Mouse (Mus musculus) neural tube, embryonic 11.5 days (tissue): ENCODE measurements around the gene Zfp747. TPM values are rescaled to one million over a fixed set of nuclear protein-coding genes. Genes with fewer than 3 reads are reported as not detected.
"Not testable (repeated sequence)": the region's sequence is repeated elsewhere in the genome, so short reads cannot be mapped to it uniquely, and the experiment has no call there.

ENCODE experiments used
- ATAC-seq: fragments of 200-750 bp; cut with Nextera tagmentation; 2 replicates; pipeline ENCODE4 v1.8.0; 2017; ENCODE audit warnings: moderate number of reproducible peaks, mild to moderate bottlenecking, moderate TSS enrichment, moderate library complexity; ENCODE audit not compliant: insufficient read depth, low FRiP score, low TSS enrichment
- DNase-seq: peaks from one replicate; pipeline ENCODE4 v3.0.0-alpha.2; 2015; ENCODE audit warnings: low spot score
- H3K27ac ChIP-seq: fragments of 300-500 bp; sonication (generic); 2 replicates; pipeline ENCODE4 v1.5.1; 2014; ENCODE audit warnings: low read depth, mild to moderate bottlenecking, low read length
- H3K27me3 ChIP-seq: fragments of 300-500 bp; sonication (generic); 2 replicates; pipeline ENCODE4 v1.6.1; 2014; ENCODE audit warnings: mild to moderate bottlenecking, low read length, mixed read lengths; ENCODE audit not compliant: control insufficient read depth, insufficient read depth
- H3K36me3 ChIP-seq: fragments of 300-500 bp; sonication (generic); 2 replicates; pipeline ENCODE4 v1.6.1; 2014; ENCODE audit warnings: mild to moderate bottlenecking, low read length, moderate library complexity, mixed read lengths; ENCODE audit not compliant: control insufficient read depth, insufficient read depth
- H3K4me1 ChIP-seq: fragments of 300-500 bp; sonication (generic); 2 replicates; pipeline ENCODE4 v1.6.1; 2014; ENCODE audit warnings: low read length, mixed read lengths; ENCODE audit not compliant: control insufficient read depth, insufficient read depth
- H3K4me2 ChIP-seq: fragments of 300-500 bp; sonication (generic); 2 replicates; pipeline ENCODE4 v1.6.1; 2014; ENCODE audit warnings: low read depth, mild to moderate bottlenecking, moderate library complexity
- H3K4me3 ChIP-seq: fragments of 300-500 bp; sonication (generic); 2 replicates; pipeline ENCODE4 v1.5.1; 2014; ENCODE audit warnings: low read depth, low read length
- H3K9ac ChIP-seq: fragments of 300-500 bp; sonication (generic); 2 replicates; pipeline ENCODE4 v1.6.1; 2014; ENCODE audit warnings: mild to moderate bottlenecking, low read length
- H3K9me3 ChIP-seq: fragments of 300-500 bp; sonication (generic); 2 replicates; pipeline ENCODE4 v1.6.1; 2016; ENCODE audit warnings: low read length; ENCODE audit not compliant: control insufficient read depth
- whole genome bisulfite sequencing: fragments of 180-500 bp; shearing (Covaris S2); extraction: QIAGEN DNeasy Blood & Tissue Kit; methylation state at CpG from one replicate; pipeline ENCODE4 v1.1.7; 2014; 5-methylcytosine and 5-hydroxymethylcytosine counted together
- polyA plus RNA-seq: library from polyadenylated mRNA; unstranded; fragments of >200 nt; fragmentation: Nextera tagmentation; extraction: Ambion mirVana; gene quantifications from 2 replicates; pipeline ENCODE4 v1.2.1, GENCODE M21; 2014

Gene Zfp747
- polyA plus RNA-seq, 1 experiment from 2014 or later: 9.4 TPM

- H3K36me3 ChIP-seq, H3K4me3 ChIP-seq, H3K27ac ChIP-seq, H3K27me3 ChIP-seq, ATAC-seq, H3K9me3 ChIP-seq, H3K4me1 ChIP-seq, H3K9ac ChIP-seq: not testable (repeated sequence)
- peak overlapping the region; percentile 30 for H3K4me2 ChIP-seq
- peak; percentile 14 for DNase-seq
- WGBS: 26% methylated on average over 13 of the region's 13 CpGs
These were observed 13.4 kb downstream of the Zfp747 start for GRCm38 (mm10) chr7:127362418-127362817.

- no peak overlapping the region for H3K27ac ChIP-seq
- DNase-seq: no peak
- H3K9ac ChIP-seq: no peak overlapping the region
- H3K4me1 ChIP-seq: no peaks in the 10 kb centered on the region
- H3K36me3 ChIP-seq: no peaks in the 10 kb centered on the region
- WGBS: 69% methylated on average over 13 of the region's 13 CpGs
- H3K9me3 ChIP-seq: no peaks in the 10 kb centered on the region
- no peak overlapping the region for H3K4me3 ChIP-seq
- no peak for ATAC-seq
- peaks cover 5% of the 10 kb centered on the region; the same call in 1 of the 2 replicates for H3K27me3 ChIP-seq
- H3K4me2 ChIP-seq: no peak overlapping the region
These were observed 14.4 kb downstream of the Zfp747 start for GRCm38 (mm10) chr7:127361449-127361848.

- no peaks in the 10 kb centered on the region for H3K9me3 ChIP-seq
- H3K4me1 ChIP-seq: no peaks in the 10 kb centered on the region
- H3K4me3 ChIP-seq: no peak overlapping the region
- DNase-seq: no peak
- no peaks in the 10 kb centered on the region for H3K36me3 ChIP-seq
- peaks cover 5% of the 10 kb centered on the region; the same call in 1 of the 2 replicates for H3K27me3 ChIP-seq
- WGBS: 81% methylated on average over 4 of the region's 4 CpGs
- no peak overlapping the region for H3K27ac ChIP-seq
- no peak overlapping the region for H3K9ac ChIP-seq
- H3K4me2 ChIP-seq: no peak overlapping the region
- ATAC-seq: no peak
These were observed 15.6 kb downstream of the Zfp747 start for GRCm38 (mm10) chr7:127360265-127360664.

DNA sequence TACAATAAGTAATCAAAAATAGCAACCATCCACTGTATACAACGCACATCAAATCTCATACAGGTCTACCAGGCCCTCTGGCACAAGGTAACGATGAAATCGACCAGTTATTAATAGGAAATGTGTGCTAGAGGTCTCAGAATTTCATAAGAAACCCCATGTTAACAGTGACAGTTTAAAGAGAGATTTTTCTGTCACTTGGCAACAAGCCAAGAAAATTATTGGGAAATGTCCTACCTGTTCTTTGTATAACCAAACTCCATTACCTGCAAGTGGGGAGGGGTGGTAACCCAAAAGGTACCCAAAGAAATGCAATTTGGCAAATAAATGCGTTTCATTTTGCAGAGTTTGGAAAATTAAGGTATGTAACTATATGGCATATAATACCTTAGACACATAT is 17.4 kb downstream of the Zfp747 start:
- Histone ChIP-seq H3K9ac (no peak overlapping the region), H3K27ac (no peak overlapping the region), H3K36me3 (no peaks in the 10 kb centered on the region), H3K4me1 (no peaks in the 10 kb centered on the region), H3K4me3 (no peak overlapping the region), H3K27me3 (peaks cover under 1% of the 10 kb centered on the region; the same call in 1 of the 2 replicates), H3K4me2 (no peak overlapping the region), H3K9me3 (no peaks in the 10 kb centered on the region)
- no peak for DNase-seq
- WGBS: 76% methylated on average over 4 of the region's 4 CpGs
- ATAC-seq: no peak

GRCm38 (mm10) chr7:127357871-127358270 is 18.0 kb downstream of the Zfp747 start:
- 73% methylated on average over 2 of the region's 2 CpGs for WGBS

GRCm38 (mm10) chr7:127355796-127356195 is 20.1 kb downstream of the Zfp747 start:
- DNase-seq: no peak
- ATAC-seq: no peak
- Histone ChIP-seq H3K4me2 (no peak overlapping the region), H3K36me3 (no peaks in the 10 kb centered on the region), H3K9ac (no peak overlapping the region), H3K9me3 (no peaks in the 10 kb centered on the region), H3K27me3 (no peaks in the 10 kb centered on the region), H3K4me3 (no peak overlapping the region), H3K27ac (no peak overlapping the region), H3K4me1 (no peaks in the 10 kb centered on the region)
- WGBS: 63% methylated on average over 3 of the region's 3 CpGs

More at GRCm38 (mm10) chr7:127357871-127358270, 18.0 kb downstream of the Zfp747 start:
- Histone ChIP-seq H3K9me3 (no peaks in the 10 kb centered on the region), H3K36me3 (no peaks in the 10 kb centered on the region), H3K4me2 (no peak overlapping the region), H3K9ac (no peak overlapping the region), H3K27ac (no peak overlapping the region), H3K4me1 (no peaks in the 10 kb centered on the region), H3K27me3 (no peaks in the 10 kb centered on the region), H3K4me3 (no peak overlapping the region)
- ATAC-seq: no peak
- no peak for DNase-seq

GRCm38 (mm10) chr7:127351230-127352004 is 24.4 kb downstream of the Zfp747 start:
- Histone ChIP-seq H3K4me2 (no peak overlapping the region), H3K4me1 (no peaks in the 10 kb centered on the region), H3K36me3 (no peaks in the 10 kb centered on the region), H3K4me3 (no peak overlapping the region), H3K9ac (no peak overlapping the region), H3K27me3 (no peaks in the 10 kb centered on the region), H3K9me3 (no peaks in the 10 kb centered on the region), H3K27ac (no peak overlapping the region)
- DNase-seq: no peak
- 92% methylated on average over 5 of the region's 5 CpGs for WGBS
- no peak for ATAC-seq

- no peak overlapping the region for H3K9ac ChIP-seq
These were observed 29.2 kb downstream of the Zfp747 start for GRCm38 (mm10) chr7:127346676-127347075.

More at GRCm38 (mm10) chr7:127346676-127347075, 29.2 kb downstream of the Zfp747 start:
- peaks cover 5% of the 10 kb centered on the region; the same call in 1 of the 2 replicates for H3K4me1 ChIP-seq
- H3K36me3 ChIP-seq: peaks cover 3% of the 10 kb centered on the region; the same call in 1 of the 2 replicates
- H3K9me3 ChIP-seq: no peaks in the 10 kb centered on the region
- WGBS: 13% methylated on average over 8 of the region's 8 CpGs
- no peak overlapping the region for H3K27ac ChIP-seq
- ATAC-seq (no peak), DNase-seq (no peak)
- H3K4me2 ChIP-seq: peak overlapping the region; percentile 85
- no peaks in the 10 kb centered on the region for H3K27me3 ChIP-seq
- H3K4me3 ChIP-seq: peak overlapping the region; percentile 95; the same call in 1 of the 2 replicates
